Mouse (Mus musculus) adrenal gland, postnatal 10 days (tissue): ENCODE measurements around the gene Socs5. TPM values are rescaled to one million over a fixed set of nuclear protein-coding genes. Genes with fewer than 3 reads are reported as not detected.

ENCODE experiments used
- DNase-seq: peaks from one replicate; pipeline ENCODE4 v3.0.0; 2021; ENCODE audit warnings: mixed read lengths
- microRNA-seq: library from miRNA; unstranded; fragments of <30 nt; microRNA quantifications from one replicate; pipeline ENCODE4 v1.2.0, GENCODE M21; 2021
- total RNA-seq, 2 experiments: library from RNA; stranded (reverse); gene quantifications; 2 replicates each; pipeline ENCODE4 v1.2.3; 2021

The Socs5 gene
- total RNA-seq, 2 experiments from 2014 or later = 40.3 to 48.3 TPM

- DNase-seq = no peak
Observed at GRCm38 (mm10) chr17:87169076-87169475, 61.6 kb downstream of the Socs5 start.

- DNase-seq = peak; percentile 34
Observed at GRCm38 (mm10) chr17:87170364-87170763, 62.9 kb downstream of the Socs5 start.

- DNase-seq = no peak
Observed at GRCm38 (mm10) chr17:87172031-87172430, 64.6 kb downstream of the Socs5 start.

DNA sequence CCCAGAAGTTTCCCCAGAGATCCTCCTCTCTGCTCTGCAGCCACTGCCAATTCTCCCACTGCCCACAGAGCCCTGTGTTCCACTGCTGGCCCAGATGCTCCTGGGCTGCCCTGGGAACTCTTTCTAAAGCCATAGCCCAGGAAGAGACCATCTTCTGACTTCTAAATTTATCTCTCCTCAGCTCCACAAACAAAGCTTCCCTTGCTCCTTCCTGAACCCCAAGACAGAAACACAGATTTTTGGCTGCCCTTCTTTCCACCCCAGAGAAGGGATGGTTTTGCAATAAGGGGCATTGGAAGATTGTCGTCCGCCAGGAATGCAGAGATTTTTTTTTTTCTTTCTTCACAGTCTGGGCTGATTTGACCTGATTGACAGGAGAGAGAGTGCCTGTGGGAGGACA, 66.5 kb downstream of the Socs5 start:
- no peak for DNase-seq

DNA sequence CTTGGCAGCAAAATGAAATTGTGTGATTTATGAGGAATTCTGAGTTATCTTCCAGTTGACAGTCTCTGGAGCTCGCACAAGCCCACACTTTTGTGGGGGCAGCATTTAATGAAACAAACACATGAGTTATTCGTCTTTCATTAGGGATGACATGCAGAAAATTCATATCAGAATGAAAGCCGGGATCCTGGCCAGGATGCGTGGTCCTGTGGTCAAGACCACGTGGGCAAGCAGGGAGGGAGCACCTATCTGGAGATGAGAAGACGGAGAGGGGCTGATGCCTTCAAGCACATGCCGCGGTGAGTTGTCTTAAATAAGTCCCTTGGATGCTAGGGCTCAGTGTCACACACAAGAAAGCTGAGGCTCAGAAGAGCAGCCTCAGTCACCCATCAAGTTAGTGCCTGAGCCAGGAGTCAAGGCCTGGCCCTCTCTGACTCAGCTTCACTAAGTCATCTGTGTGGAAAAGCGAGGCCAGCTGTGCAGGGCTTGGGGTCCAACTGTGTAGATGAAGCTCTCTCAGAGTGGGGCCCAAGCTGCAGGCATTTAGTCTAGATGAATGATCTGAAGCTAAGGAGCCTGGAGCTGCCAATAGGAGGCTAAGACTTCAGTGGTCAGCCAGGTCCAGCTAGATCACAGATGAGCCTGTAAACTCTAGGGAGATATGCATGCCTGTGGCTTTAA, 67.3 kb downstream of the Socs5 start:
- peak; percentile 55 for DNase-seq

DNA sequence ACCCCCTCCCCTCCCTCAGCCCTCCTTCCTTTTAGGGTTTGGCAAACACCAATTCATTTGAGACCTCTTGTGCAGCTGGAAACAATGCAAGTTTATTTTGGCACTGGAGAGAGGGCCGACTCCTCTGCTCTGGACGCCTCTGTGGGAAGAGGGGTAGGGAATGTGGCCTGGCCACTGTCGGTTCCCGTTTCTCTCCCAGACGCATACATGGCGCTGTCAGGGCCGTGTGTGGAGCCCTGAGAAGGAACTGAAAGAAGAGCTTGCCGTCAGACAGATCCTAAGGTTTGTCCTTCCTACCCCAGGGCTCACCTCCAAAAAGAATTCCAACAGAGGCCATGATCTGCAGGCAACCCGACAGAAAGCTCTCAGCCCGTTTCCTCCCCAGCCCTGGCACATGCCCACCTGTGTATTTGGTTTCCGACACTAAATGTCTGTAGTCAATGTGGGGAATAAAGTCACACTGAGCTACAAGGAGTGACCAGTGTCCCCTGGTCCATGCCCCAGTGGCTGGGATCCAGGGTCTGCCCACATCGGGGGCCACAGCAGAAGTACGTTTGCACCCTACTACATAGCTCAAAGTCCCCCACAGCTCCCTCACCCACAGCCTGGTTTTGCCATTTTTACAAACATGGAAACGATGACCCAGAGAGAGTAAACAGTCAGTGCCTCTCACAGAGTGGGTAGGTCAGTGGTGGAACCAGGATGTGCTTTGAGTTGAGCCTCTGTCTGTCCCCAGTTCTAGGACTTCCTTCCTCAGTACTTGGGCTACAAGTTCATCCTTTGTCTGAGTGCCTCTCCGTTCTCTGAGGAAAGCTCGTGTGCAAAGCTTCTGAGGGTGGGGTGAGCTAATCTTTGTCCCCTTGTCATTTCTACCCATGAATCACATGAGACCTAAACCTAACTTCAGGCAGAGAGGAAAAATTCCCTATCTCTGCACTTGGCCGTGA, 68.9 kb downstream of the Socs5 start:
- no peak for DNase-seq

DNA sequence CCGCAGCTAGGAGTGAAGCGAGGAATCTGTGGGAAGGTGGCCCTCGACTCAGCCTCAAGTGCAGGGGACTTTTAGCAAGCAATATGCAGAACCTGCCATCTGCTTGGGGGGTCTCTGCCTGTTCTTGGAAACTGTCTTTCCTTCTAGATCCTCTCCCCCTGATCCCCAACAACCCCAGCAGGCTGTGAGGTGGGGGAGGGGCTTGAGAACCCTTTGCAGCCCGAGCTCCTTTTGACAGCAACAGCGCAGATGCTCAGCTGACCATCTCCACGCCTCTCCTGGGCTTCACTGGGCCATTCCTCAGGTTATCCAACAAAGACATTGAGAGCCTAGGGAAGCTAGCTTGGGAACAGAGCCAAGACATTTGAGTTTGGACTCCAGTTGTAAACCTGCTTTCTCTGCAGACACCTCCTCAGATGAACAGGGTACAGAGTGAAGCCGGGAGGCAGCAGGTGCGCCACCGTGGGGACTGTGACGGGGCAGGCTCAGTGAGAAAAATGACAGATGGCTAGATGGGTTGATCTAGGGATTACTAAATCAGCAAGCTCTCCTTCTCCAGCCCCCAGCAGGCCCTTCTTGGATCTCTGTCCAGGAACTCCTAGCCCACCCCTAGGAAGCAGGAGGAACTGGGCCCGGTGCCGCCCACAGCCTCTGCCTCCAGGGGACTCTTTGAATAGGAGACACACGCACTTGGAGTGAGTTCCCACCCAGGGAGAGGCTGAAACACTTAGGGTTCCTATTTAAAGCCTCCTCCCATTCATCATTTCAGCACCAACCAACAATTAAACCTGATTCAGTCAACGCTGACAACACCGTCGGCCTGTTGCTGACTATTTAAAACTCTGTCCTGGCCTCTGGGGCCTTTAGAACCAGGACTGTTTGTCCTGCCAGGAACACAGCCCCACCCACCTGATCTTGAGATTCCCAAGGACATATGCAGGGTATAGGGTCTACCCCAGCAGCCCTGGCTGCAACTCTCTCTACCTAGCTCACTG, 71.4 kb downstream of the Socs5 start:
- DNase-seq = no peak

- DNase-seq = no peak
Observed at GRCm38 (mm10) chr17:87179939-87180550, 72.6 kb downstream of the Socs5 start.

DNA sequence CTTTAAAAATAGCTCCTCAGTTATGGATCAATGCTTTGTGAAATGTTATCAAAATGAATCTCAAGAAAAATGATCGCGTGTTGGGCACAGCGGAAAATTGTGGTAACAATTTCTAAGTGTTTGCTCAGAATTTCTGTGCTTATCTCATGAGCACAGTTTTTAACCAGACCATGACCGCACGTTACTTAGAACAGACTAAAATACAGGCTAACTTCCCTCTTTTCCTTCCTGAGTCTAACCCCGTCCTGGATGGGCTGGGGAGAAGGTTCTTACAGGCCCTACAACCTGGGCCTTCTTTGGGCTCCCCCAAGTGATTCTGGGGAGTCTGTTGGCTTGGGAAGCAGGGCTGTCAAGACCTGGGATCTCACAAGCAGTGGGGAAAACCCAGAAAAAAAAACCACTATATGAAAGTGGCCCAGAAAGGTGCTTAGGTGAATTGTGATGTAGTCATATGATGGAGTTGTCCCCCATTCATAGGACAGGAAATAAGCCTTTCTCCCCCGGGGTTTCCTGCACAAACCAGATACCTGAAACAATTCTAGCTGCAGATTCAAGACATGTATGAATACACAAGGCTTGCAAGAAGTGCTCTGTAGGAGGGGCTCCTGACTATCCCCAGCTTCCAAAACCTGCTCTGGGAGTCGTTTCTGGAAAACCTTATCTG, 74.3 kb downstream of the Socs5 start:
- DNase-seq = no peak

GRCm38 (mm10) chr17:87185461-87186066, 78.1 kb downstream of the Socs5 start:
- DNase-seq = no peak

DNA sequence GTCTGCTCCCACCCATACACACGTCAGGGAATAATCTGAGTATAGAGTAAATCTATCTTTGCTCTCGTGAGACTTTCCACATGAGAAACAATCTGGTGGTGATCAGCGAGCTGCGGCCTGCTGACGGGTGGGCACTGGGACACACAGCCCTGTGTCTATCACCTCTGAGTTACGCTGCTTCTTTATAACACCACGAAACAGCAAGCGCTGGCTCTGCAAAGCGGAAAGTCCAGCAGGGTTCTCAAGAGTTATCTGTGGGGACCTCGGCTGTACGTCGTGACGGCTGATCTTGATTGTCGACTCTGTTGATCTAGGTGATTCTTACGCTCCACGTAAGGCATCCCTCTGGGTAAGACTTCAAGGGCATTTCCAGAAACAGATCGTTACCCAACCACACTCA, 79.5 kb downstream of the Socs5 start:
- DNase-seq = no peak

Small RNA genes within 50 kb of the gene (microRNA-seq; reads per million reads assigned to microRNA genes)
- gene Gm22346 = not detected

Other genes starting within 250 kb of the Socs5 start
- not detected for gene Tmem247, start 190.3 kb upstream of the Socs5 start, total RNA-seq
- not detected for gene Atp6v1e2, start 159.8 kb upstream of the Socs5 start, total RNA-seq
- 100 to 1,000 TPM in 1 of 2 experiments, 10 to 100 TPM in 1; 92.3 to 100 TPM for gene Rhoq, start 144.6 kb upstream of the Socs5 start, total RNA-seq
- 10 to 100 TPM in 1 of 2 experiments, 1 to 10 TPM in 1; 8.3 to 11.0 TPM for gene Pigf, start 82.3 kb upstream of the Socs5 start, total RNA-seq
- 10 to 100 TPM; 49.9 to 52.7 TPM for gene Cript, start 82.1 kb upstream of the Socs5 start, total RNA-seq
- 100 to 1,000 TPM; 124 to 155 TPM for gene Mcfd2, start 158.3 kb downstream of the Socs5 start, total RNA-seq
- gene Ttc7, start 175.2 kb downstream of the Socs5 start, total RNA-seq = 10 to 100 TPM; 11.7 to 13.7 TPM